Mouse (Mus musculus): ENCODE results near the gene Runx2.
A peak's percentile ranks its signal among the peaks of the same experiment; 100 is the strongest.

Runx2 gene

GRCm38 (mm10) chr17:44768522-44768921 lies 46.1 kb downstream of the Runx2 start:
- no peak for DNase-seq (ENCODE audit: low spot score)

DNA sequence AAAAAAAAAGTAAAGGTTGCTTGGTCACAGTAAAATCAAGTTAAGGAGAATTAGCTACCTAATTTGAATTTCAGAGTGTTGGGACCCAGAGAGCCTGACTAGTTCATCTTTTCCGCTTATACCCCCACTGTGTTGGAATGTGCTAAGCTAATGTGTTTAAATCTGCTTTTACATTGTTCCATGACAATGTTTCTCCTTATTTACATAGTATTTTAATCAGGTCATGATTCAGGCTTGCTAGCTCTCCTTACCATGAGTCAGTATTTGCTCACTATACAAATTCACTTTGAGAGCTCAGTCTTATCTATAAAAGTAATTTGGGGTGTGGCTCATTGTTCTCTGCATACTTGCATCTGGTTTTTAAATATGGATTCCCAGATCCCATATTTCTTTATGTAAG lies 47.2 kb downstream of the Runx2 start:
- no peak for DNase-seq (ENCODE audit: low spot score)

GRCm38 (mm10) chr17:44766975-44767374 lies 47.6 kb downstream of the Runx2 start:
- DNase-seq (ENCODE audit: low spot score) = no peak

DNA sequence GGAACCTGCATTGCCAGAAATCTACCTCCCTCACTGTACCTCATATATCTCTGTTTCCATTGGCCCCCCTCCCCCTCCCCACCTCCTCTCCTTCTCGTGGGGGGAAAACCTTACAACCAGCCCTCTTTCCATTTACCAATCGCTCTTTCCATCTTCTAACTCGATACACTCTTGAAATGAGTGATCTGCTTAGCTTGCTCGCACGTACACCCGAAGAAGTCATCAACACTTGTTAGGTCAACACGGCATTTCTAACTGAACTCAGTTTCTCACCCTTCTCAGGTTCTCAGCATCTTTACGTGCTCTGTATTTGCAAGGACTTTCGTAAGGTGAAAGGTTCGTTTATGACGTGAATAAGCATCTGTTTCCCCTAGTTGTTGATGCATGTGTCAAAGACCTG lies 48.3 kb downstream of the Runx2 start:
- DNase-seq (ENCODE audit: low spot score) = no peak

GRCm38 (mm10) chr17:44745378-44745777 lies 69.2 kb downstream of the Runx2 start:
- DNase-seq (ENCODE audit: low spot score) = no peak

DNA sequence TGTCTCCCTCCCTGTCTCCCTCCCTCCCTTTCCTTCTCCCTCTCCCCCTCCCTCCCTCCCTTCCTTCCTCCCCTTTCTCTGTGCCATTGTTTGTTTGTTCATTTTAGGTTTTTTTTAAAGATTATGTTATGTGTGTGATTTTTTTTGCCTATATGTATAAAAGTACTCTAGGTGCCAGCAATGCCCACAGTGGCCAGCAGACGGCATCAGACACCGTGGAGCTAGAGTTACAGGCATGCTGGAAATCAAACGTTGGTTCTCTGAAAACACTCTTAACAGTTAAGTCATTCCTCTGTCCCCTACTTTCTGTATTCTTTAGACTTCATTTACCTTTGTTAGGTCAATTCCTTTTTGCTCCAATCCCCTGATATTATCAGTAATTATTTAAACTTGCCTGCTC lies 70.8 kb downstream of the Runx2 start:
- DNase-seq (ENCODE audit: low spot score) = no peak

DNA sequence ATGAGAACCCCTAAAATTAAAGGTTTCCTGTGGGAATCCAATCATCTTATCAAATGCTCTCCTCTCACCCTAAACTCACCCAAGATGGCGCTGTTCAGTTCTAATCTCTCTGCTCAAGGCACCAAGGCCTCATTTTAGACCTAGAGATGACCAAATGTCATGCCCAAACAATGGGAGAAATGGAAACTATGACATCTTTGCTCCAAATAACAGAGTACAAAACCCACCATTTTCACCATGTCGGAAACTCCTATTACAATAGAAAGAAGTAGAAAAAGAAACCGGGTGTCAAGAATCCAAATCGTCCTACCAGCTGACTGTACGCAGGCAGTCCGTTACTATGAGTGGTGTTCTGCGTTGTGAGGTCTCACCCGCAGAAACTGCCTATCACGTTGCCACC lies 72.4 kb downstream of the Runx2 start:
- DNase-seq (ENCODE audit: low spot score) = no peak

DNA sequence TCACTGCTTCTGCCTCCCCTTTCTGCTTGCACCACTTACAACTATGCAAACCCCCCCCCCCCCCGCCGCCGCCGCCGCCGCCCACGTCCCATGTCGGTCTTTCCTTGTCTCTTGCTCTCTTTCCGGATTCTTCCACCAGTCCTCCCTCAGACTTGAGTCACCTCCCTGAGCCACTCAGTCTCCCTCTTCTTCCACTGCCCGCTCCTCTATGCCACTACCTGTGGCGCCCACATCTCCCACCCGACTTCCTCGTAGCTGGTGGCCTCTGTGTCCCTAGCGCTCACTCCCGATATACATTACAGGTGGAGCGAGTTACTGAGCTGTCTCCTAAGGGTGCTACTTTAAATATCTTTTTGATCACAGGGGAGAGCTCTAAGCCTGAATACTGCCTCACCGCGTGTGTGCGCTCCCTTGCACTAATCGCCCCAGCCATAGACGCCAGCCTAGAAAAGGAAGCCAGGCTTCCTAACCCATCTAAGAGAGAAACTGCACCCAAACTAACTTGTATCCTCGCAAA lies 76.4 kb downstream of the Runx2 start:
- no peak for DNase-seq (ENCODE audit: low spot score)

DNA sequence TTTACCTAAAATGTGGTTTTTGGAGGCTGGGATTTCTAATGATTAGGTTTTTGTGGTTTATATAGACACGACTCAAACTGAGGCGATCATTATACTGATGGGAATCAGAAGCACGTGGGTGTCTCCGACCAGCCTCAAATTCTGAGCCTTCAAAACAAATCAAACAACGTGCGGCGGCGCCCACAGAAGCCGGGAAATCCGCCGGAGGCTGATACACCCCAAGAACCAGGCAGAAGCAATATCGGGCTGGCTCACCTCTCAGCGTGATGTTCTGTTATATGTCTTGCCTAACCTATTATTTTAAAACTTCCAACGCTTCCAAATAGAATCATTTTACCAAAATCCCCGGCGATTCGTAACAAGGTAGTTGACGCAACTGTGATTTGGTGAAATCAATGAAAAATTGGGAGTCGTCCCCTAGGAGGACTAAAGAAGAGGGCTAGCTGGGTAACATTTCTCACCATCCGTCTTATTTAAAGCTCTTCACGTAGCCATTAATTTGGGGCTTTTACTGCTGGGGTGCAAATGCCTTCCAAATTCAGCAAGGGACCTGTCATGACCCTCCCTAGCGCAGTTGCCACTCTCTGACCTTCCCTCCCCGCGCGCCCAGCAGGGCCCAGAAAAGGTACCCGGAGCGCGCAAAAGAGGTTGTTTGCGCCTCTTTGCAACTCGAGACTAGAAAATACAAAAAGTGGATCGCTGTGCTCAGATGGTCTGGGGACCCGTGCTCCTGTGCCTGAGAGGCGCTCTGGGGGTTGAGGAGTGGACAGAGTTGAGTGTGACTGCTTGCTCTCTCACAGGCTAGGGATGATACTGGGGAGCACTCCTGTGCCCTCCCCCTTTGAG lies 77.1 kb downstream of the Runx2 start:
- DNase-seq (ENCODE audit: low spot score) = no peak

GRCm38 (mm10) chr17:44735991-44736561 lies 78.5 kb downstream of the Runx2 start:
- DNase-seq (ENCODE audit: low spot score) = peak; percentile 74

GRCm38 (mm10) chr17:44735223-44735990 lies 79.2 kb downstream of the Runx2 start:
- peak; percentile 58 for DNase-seq (ENCODE audit: low spot score)

- peak; percentile 73 for DNase-seq (ENCODE audit: low spot score)
Measured at GRCm38 (mm10) chr17:44734501-44735222, 79.9 kb downstream of the Runx2 start.

GRCm38 (mm10) chr17:44733544-44734310 lies 80.9 kb downstream of the Runx2 start:
- peak; percentile 53 for DNase-seq (ENCODE audit: low spot score)

GRCm38 (mm10) chr17:44728464-44728863 lies 86.1 kb downstream of the Runx2 start:
- no peak for DNase-seq (ENCODE audit: low spot score)

GRCm38 (mm10) chr17:44727675-44728074 lies 86.9 kb downstream of the Runx2 start:
- DNase-seq (ENCODE audit: low spot score) = no peak

- no peak for DNase-seq (ENCODE audit: low spot score)
Measured at GRCm38 (mm10) chr17:44724805-44725480, 89.7 kb downstream of the Runx2 start.

GRCm38 (mm10) chr17:44724255-44724654 lies 90.3 kb downstream of the Runx2 start:
- DNase-seq (ENCODE audit: low spot score) = no peak

DNA sequence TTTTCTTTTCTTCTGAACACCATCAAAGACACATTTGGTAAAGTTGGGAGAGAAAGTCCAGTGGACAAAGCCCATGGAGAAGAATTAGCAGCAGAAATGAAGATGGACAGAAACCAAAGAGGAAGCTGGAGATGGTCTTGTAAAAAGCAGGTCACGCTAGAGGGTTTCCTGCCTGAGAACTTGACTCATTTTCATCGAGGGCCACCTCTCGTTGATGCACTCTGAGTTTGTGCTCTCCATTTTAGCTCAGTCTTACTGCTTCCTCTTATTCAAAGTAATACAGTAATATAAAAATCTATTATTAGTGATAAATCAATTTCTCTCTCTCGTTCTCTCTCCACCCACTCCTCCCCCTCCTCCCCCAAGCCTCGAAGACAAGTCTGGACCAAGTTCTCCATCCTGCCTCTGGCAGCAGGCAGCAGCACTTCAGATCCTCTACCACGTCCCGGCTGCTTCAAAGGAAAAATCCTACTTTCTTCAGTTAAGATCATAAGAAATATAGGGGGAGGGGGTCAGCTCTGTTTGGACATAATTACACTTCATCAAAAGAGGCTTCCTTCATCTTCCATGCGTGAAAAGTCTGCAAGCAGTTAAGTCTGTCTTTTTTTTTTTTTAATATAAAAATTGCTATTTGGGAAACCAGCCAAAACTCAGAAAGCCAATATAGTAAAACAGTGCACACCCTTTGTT lies 92.3 kb downstream of the Runx2 start:
- DNase-seq (ENCODE audit: low spot score) = no peak

GRCm38 (mm10) chr17:44718591-44718990 lies 96.0 kb downstream of the Runx2 start:
- no peak for DNase-seq (ENCODE audit: low spot score)

GRCm38 (mm10) chr17:44718036-44718435 lies 96.6 kb downstream of the Runx2 start:
- DNase-seq (ENCODE audit: low spot score) = no peak
